Mouse (Mus musculus): Measurements from ENCODE around the gene Ccdc116. TPM values are rescaled to one million over a fixed set of nuclear protein-coding genes. Genes with fewer than 3 reads are reported as not detected.

The Ccdc116 gene
- total RNA-seq, 4 experiments from 2014 or later: 0.71 to 2.4 (median 1.6) TPM

DNA sequence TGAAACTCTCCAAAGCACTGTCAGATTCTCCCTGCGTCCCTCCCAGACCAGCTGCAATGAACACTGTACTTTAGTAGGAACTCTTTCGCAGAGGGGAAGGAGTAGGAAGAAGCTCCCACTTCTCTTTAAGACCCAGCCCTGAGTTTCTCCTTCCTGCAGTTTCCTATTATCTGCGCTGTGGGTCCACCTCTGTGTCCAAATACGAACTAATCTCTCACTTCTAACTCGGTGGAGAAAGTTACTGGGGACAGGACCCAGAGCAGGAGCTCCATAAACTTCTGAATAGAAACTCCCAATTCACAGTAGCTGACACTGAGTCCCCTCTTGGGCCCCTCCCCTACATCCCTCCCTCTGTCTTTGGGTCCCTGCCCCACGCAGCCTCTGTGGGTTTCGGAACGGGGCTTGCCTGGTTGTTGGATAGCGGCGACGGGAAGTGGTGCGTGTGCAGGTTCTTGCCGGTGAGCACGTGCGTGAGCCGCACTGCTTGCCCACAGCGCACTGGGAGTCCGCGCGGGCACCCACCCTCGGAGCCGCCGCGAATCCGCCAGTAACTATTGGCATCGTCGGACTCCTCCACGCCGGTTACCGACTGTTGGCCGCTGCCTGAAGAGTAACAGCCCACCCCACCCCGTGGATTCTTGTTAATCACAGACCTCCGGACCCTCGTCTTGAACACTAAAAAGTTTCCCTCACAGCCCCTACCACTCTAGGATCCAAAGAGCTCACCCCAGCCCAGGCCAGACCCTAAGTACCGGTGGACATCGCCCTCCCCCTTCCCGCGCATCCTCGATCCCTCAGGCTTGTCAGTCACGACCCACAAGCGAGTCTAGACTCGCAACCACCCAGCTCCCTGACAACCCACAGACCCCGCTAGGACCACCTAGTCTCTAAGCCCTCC, 15.6 kb downstream of the Ccdc116 start:
- DNase-seq (ENCODE audit: low spot score in 2 of 2): no peak

DNA sequence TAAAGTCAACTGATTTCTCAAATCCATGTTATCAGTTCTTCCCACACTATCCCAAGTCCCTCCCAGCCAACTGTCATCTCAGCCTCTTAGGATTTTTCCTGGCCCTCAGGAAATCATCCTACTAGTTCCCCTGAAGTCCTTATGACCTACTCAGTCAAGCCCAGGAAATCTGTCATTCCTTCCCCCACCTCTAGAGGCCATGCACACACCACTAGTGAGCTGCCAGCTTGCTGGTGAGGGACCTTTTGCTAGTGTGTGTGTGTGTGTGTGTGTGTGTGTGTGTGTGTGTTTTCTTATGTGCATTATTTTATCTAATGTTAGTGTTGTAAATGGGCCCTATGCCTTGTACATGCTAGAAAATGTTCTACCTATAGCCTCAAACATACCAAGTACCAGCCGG, 19.7 kb downstream of the Ccdc116 start:
- DNase-seq (ENCODE audit: low spot score in 2 of 2): peak in 1 of 2 experiments; percentile 45

DNA sequence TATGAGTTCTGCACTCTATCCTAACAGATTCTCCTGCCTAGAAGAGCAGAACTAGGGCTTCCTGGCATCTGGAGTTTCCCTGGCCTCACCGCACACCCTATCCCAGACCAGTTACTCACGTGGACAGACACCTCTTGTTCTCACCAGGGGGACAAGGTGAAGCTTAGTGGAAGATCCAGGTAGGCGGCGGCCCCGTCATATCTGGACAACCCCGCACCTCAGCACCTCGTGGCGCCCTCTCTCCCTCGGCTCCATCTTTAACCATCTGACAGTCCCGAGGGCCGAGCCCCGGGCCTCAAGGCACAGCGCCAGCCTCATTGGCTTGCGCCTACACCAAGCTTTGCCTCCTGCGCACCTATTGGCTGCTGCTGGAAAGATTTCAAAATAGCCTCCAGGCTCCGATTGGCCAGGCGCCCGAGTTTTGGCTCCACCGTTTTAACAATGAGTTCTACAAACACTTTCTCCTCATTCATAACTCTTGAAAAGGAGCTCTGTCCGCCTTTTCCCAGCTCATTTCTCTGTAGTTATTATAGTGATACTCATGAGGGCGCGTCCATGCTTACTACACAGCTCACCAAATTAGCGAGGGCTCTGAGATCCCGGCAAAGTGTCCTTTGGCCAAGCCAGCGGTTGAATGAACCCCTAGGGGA, 22.0 kb downstream of the Ccdc116 start, which contains the start of gene 2610318N02Rik:
TSS of gene 2610318N02Rik (minus strand) at position 297 of the 650 bp plus-strand sequence.
- peak in 1 of 2 experiments; percentile 51 for DNase-seq (ENCODE audit: low spot score in 2 of 2)

DNA sequence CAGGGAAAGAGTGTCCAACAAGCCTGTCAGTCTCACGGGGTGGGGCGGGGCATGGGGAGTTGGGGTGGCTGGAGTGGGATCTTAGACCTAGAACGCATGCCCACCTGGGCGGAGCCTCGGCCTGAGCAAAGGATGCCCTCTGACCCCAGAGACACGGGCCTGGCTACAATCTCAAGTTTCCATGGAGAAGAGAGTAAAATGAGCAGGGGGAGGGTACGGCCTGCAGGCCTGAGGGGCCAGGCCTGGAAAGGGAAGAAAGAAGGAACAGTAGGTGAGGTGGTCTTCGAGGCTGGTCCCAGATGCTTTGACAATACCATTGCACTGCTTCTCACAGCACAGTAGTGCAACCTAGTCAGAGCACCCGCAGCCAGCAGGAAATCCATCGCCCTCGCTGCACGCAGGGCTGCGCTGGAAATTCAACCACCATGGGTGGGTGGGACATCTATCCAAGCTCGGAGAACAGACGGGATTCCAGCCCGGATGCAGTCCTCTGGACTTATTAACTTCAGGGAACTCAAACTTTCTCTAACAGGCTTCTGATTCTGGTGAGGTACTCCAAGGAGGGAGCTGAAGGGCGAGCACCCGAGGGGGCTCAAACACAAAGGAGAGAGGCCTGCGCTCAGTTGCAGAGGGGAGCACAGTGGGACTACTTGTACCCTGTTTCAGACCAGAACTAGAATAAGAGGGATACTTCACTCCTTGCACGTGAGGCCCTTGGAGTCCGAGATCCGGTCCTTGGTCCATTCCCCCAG, 22.7 kb downstream of the Ccdc116 start:
- no peak for DNase-seq (ENCODE audit: low spot score in 2 of 2)

DNA sequence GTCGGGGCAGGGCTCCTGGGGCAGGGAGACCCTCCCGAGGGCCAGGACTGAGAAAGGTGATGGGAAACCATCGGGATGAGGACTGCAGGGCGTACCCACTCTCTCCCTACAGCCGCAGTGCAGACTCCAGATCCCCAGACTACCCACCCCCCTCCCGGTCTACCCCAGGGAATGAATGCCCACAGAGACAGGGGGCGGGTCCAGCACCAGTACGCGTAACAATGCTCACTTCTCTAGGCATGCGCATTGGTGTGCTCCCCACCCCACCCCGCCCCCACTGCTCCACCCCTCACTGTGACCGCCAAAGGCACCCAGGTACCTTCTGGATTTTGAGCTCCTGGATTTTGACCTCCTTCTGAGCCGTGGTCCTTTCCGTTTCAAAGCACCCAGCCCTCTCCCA, 25.5 kb downstream of the Ccdc116 start:
- DNase-seq (ENCODE audit: low spot score in 2 of 2): no peak

DNA sequence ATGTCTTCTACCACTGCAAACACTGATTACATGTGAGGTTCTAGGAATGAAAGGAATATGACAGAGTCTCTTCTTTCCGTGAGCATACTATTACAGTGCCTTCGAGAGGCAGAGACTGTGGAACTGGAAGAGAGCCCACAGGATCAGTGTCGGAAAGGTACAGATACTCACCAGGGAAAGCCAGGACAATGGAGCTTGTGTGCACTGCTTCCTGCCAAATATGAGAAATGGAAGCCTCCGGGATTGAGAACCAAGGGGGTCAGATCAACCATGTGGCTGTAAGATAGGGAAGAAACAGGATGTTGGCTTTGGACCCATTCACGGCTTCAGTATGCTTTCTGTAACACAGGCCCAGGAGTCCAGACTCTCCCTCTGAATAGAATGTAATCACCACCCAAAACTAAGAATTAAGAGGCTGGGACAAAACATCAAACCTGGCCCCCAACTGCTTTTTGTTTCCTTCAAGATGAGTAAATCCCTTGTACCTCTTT, 29.7 kb downstream of the Ccdc116 start:
- DNase-seq (ENCODE audit: low spot score in 2 of 2): no peak

DNA sequence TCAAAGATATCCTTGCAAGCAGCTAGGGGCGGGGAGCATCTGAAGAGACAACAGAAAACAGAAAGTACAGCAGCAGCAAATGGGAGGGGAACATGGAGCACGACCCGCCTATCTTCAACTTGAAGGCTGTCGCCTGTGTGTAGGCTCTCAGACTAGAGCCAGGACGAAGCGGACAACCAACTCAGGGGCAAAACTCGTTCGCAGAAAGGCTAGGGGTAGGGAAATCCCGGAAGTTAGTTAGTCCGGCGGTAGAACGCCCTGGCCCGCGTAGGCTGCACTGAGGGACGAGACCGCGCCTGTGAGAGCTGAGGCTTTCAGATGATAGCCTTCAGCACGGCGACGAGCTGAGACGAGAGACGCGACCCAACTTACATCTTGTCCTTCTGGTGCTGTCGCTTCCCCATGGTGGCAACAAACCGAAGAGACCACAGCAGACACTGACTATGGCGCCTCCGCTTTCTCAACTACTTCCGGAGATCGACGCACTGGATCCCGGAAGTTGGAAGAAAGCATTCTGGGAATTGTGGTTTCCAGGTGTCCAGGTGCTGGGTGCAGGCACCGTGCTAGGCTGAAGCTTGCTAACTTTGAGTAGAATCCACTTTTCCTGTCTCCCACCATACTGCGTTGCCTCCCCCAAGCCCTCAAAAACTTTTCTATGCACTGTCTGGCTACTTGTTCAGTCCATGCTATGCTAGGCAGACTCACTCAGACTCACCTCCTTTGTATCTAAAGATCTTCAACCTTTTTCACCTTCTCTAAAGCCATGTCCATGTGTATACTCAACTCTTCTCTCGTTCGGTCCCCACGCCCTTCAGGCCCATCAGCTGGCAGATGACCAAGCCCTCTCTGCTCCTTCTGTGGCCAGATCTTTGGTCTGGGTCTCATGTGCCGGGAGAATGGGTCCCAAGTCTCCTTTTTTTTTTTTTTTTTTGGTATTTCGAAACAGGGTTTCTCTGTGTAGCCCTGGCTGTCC, 36.0 kb downstream of the Ccdc116 start, which contains the start of gene Ppil2:
TSS of gene Ppil2 (minus strand) at position 487 of the 973 bp plus-strand sequence.
- peak; percentile 60 to 61 for DNase-seq (ENCODE audit: low spot score in 2 of 2)

DNA sequence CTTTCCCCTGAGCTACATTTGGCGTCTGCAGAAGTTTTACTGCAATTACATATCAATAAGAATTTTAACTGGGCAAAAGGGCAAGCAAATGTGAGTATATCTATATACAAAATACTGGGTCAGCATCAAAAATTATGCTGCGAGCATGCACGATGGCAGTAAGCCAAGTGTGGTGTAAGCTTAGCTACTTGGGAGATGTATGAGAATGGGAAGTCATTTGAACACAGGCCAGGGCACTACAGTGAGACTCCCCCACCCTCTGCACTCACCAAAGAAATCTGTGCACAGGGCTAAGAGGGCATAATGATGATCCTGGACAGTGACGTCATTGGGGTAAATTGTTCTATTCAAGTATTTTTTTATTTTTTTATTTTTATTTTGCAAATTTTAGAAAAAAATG, 42.4 kb downstream of the Ccdc116 start:
- no peak for DNase-seq (ENCODE audit: low spot score in 2 of 2)

DNA sequence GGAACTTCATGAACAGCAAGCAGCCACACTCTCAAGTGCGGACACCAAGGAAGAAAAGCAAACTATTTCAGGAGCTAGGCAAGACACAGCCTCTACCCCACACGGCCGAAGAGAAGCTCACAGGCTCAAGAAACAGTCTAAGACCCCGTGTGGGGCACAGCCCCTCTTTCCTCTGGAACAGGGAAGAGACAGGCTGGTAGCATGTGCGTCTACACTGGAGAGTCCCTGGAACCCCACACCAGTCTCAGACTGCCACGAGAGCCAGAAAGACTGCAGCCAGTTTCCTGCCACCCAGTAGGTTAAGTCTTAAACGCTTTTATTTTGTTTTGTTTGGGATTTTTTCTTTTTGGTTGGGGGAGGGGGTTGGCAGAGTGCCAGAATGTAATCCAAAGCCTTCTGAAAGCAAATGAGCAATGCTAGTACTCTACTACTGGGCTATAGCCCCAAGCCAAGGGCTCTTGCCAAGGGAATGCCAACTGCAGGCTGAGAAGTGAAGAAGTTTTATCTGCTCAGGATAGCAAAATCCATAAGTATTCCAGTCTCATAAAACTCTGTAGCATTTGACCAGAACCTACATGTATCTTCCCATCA, 44.3 kb downstream of the Ccdc116 start:
- no peak for DNase-seq (ENCODE audit: low spot score in 2 of 2)

DNA sequence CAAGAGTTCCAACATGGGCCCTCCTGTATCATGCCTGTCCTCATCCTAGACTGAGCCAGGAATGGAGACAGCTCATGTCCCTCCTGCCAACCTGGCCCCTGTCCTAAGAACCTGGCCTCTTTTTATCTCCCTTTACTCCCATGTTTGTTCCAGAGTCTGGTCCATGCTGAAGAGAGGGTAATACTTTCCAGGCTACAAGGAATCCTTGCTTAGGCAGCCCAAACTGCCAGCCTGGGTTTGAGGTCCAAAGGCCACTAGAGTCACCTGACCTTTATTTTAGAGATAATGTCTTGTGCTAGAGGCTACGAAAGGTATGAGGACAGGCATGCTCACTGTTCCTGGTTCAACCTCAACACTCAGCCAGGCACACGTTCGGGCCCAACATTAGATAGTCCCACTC, 50.1 kb downstream of the Ccdc116 start:
- no peak for DNase-seq (ENCODE audit: low spot score in 2 of 2)

Small RNA genes within 50 kb of the gene (microRNA-seq; reads per million reads assigned to microRNA genes)
- gene Mir130b: 69.2 to 76.3 reads per million in 2 experiments
- 0.32 to 1.5 reads per million in 2 experiments for gene Mir301b

Other genes with a start within 250 kb of the Ccdc116 start
- 100 to 1,000 TPM; 461 to 545 (median 499) TPM for gene Mapk1, start 163.8 kb downstream of the Ccdc116 start, total RNA-seq (2022)
- gene Ypel1, start 77.5 kb downstream of the Ccdc116 start, total RNA-seq (2022): 10 to 100 TPM; 27.9 to 36.5 (median 29.8) TPM
- 100 to 1,000 TPM in 2 of 4 experiments, 10 to 100 TPM in 2; 85.7 to 105 (median 98.4) TPM for gene Ppil2, start 36.0 kb downstream of the Ccdc116 start, total RNA-seq (2022)
- 1 to 10 TPM in 1 of 4 experiments, under 1 TPM in 3; 0.68 to 1.2 (median 0.94) TPM for gene 2610318N02Rik, start 22.1 kb downstream of the Ccdc116 start, total RNA-seq (2022)
- 10 to 100 TPM; 25.6 to 40.2 (median 33.6) TPM for gene Sdf2l1, start 14.8 kb downstream of the Ccdc116 start, total RNA-seq (2022)
- 10 to 100 TPM; 23.2 to 31.9 (median 25.8) TPM for gene Ydjc, start 2.6 kb downstream of the Ccdc116 start, total RNA-seq (2022)
- gene Ube2l3, start 55.4 kb upstream of the Ccdc116 start, total RNA-seq (2022): 100 to 1,000 TPM; 126 to 157 (median 142) TPM
- 1 to 10 TPM; 2.8 to 3.8 (median 3.5) TPM for gene Rimbp3, start 61.4 kb upstream of the Ccdc116 start, total RNA-seq (2022)
- gene Hic2, start 86.3 kb upstream of the Ccdc116 start, total RNA-seq (2022): 1 to 10 TPM; 4.1 to 7.2 (median 6.5) TPM
- gene Tmem191c, start 128.8 kb upstream of the Ccdc116 start, total RNA-seq (2022): 100 to 1,000 TPM in 2 of 4 experiments, 10 to 100 TPM in 2; 85.5 to 112 (median 94.2) TPM
- 1 to 10 TPM; 1.6 to 2.6 (median 2.2) TPM for gene Serpind1, start 184.1 kb upstream of the Ccdc116 start, total RNA-seq (2022)

Measured in layer of hippocampus, adult 8-10 months (tissue).